Mouse (Mus musculus) heart, adult 2 months (tissue): ENCODE measurements at regions not wholly inside any gene's neighbourhood (a gene's known extent, or its start where the extent isn't known, plus 50 kb on each side); places are given as distances from the start of the nearest gene placed in this dataset.

ENCODE experiments used
- CTCF ChIP-seq: fragments of 200-600 bp; IDR thresholded peaks from 2 replicates; pipeline ENCODE4 v1.8.1; 2022; ENCODE audit warnings: antibody characterized with exemption, mild to moderate bottlenecking, moderate library complexity
- EP300 ChIP-seq: fragments of 200-500 bp; IDR thresholded peaks from 2 replicates; pipeline ENCODE4 v1.6.1; 2011; ENCODE audit warnings: low read depth, low read length, control low read depth; ENCODE audit not compliant: insufficient read depth
- POLR2A ChIP-seq: fragments of 200-500 bp; IDR thresholded peaks from 2 replicates; pipeline ENCODE4 v1.6.1; 2011; ENCODE audit warnings: mild to moderate bottlenecking, low read depth, low read length, control low read depth; ENCODE audit not compliant: insufficient read depth

DNA sequence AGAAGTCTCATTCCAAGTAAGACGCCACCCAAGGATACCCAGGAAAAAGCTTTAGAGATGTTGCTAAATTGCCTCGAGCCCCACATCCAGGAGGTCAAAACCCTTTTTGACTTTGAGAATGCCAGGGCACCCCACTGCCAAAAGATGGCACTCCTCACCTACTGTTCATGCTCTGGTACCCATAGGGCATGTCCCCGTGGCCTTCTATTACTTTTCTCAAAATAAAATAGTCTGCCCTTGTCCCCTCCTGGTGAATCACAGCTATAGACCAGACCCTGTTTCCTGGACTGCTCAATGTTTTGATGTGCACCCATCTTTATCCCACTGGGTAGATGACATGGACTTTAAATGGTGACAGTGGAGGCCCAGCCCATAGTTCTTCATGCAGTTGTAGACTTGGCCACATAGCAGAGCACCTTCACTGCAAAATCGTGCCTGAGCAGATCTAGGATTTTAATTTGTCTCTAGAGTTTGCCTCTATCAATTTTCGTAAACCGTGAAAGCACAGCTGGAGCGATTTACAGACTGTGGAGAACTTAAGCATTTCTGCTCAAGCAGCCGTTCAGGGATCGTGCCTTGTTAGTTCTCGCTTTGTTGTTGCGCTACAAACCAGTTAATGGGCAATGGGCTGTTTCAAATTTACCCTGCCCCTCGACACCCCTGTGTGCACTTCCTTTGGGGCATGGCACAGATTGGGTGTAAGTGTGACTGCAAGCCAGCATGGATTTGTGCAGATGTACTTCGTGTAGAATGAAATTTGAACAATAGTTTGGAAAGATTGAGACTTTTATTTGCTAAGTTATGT is 300.0 kb downstream of the Slc30a10 start:
- TF ChIP-seq POLR2A (no peak), CTCF (peak; percentile 55), EP300 (no peak)
